Mouse (Mus musculus): Measurements from ENCODE around the gene Mrps12.
A peak's percentile ranks its signal among the peaks of the same experiment; 100 is the strongest.
"Not testable (repeated sequence)": the region's sequence is repeated elsewhere in the genome, so short reads cannot be mapped to it uniquely, and the experiment has no call there.

Mrps12 gene

DNA sequence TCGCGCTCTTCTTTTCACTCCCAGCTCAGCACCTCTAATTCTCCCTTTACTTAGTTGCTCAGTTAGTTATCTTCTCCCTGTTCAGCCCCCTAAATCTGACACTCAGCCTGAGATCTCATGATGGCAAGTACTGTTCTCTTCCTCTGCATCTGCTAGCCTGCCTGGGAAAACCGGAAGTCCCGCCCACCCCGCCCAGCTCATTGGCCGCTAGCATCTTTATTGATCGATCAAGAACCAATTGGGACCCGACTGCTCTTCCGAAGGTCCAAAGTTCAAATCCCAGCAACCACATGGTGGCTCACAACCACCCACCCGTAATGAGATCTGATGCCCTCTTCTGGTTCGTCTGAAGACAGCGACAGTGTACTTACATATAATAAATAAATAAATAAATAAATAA is 40.3 kb downstream of the Mrps12 start:
- DNase-seq: not testable (repeated sequence)

DNA sequence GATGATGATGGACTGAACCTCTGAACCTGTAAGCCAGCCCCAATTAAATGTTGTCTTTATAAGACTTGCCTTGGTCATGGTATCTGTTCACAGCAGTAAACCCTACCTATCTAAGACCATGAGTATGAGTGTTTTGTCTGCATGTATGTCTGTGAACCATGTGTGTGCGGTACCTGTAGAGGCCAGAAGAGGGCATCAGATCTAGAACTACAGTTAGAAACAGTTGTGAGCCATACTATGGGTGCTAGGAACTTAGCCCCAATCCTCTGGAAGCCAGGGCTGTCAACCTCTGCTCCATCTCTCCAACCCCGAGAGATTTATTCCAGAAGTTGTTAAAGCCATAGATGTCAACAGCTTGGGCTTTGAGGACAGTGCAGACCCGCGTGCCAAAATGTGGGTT is 41.4 kb downstream of the Mrps12 start:
- no peak for DNase-seq

DNA sequence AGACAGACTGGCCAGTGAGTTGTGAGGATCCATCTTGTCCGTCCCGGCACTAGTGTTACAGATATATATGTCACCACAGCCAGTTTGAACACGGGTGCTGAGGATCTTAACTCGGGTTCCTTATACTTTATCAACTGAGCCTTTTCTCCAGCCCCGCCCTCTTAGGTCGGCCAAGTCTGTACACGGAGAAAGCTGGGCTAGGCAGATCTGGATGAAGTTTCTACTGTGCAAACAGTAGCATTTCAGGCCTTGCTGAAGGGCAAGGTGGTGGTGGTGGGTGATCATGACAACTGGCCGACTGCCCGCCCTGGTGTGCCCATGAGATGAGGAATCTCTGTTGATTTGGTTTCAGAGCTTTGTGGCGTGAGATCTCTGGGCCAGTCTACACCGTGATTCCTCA is 44.3 kb downstream of the Mrps12 start:
- no peak for DNase-seq

DNA sequence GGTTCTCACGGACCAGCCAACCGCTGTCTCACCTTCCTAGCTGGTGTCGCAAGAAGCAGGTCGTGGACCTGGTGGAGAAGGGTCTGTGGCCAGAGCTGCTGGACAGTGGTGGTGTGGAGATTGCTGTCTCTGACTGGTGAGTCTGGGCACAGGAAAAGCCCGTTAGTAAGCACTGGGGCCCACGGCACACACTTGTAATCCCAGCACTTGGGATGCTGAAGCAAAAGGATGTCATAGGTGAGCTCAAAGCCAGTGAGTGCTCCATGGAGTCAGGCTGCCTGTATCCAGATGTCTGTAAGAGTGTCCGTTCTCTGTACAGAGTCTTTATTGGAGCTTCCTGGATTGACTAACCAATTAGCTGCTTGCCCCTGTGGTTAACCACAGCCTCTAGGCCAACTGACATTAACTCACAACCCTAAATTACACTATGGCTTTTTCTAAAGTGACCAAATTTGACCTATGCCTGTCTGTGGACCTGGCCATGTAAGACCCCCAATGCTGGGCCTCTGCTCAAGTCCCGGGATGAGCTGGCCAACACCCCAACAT is 46.6 kb downstream of the Mrps12 start:
- DNase-seq: no peak

DNA sequence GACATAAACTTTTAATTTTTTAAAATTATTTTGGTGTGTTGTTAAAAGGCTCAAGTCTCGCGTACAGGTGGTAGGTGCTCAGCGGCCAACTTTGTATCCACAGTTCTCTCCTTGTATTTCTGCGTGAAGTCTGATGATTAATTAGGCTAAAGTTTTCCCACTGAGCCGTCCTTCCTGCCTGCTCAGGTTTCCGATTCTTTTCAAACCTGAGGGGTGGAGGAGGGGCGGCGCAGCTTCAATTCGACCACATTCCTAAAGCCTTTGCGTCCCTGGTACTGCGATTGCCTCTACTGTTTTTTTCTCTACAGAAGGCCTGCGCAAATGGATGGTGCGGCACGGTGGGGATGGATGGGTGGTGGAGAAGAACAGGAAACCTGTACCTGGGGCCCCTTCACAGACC is 47.2 kb downstream of the Mrps12 start:
- DNase-seq: no peak

DNA sequence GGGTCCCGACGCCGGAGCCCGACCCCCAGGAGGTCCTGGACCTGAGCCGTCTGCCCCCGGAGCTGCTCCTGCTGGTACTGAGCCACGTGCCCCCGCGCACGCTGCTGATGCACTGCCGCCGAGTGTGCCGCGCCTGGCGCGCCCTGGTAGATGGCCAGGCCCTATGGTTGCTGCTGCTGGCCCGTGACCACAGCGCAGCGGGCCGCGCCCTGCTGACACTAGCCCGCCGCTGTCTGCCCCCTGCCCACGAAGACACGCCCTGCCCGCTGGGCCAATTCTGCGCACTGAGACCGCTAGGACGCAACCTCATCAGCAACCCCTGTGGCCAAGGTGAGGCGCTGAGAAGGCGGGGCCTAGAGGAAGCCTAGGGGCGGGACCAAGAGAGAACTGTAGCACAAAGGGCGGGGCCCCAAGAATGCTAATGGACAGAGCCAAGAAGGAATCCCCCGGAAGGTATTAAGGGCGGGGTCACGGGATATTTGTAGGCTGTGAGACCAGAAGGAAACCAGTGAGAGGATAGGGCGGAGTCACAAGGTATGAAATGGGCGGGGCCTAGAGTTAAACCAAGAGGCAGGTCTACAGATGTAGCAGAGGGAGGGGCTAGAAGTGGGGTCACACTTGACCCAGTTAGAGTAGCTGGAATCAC is 48.2 kb downstream of the Mrps12 start:
- DNase-seq: peak; percentile 70

DNA sequence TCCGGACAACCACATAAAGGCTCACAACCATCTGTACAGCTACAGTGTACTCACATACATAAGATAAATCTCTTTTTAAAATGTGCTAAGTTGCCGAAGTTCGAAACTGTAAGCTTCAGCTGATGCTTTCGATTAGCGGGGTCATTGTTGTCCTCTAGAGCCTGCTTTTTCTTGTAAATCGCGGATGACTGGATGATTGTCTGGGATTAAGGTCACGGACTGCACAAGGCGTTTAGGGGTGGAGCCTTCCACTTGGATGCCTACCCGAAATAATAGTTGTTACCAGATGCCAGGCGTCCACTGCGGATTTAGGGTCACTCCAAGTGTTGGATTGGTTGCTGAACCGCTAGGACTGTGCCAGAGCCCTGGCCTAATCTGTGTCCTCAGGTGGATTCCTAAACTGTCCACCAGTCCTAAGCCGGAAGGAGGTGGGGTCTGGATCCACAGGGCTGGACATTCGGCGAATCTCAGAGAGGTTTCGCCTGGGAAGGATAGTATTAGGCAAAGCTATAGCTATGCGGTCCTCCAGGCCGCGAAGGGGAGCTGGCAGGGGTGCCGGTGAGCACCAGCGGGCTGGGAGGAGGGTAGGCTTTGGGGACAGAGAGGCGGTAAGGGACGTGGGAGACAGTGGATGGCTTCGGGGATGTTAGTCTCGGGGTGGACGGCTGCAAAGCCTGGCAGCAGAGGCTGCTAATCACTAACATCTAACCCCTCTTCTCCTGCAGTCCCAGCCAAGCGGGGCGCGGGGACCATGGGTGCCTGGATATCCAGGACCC is 48.9 kb downstream of the Mrps12 start, which contains the start of gene Fbxo27:
Gene Fbxo27 (plus strand): TSS at position 305 of the 776 bp plus-strand sequence.
- DNase-seq: no peak

DNA sequence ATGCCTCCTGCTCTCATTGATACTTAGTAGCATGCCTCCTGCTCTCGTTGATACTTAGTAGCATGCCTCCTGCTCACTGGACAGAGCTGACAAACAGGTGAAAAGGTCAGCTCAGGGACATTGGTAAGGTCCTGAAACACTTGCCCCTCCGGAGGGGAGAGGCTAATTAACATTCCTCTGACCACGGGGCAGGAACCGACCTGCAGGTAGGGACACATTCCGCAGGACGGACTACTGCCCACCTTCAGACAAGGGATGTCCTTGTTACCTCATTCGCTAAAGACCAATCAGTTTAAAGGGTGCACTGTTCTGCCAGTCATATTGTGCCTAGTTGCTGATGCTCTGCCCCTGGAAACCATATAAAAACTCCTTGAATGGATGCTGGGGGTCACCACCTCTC is 50.5 kb downstream of the Mrps12 start:
- DNase-seq: no peak
